Mouse (Mus musculus): ENCODE measurements around the gene Aqp3.

Aqp3 gene

GRCm38 (mm10) chr4:41097871-41098576 lies at the start of gene Aqp3:
TSS of gene Aqp3 (minus strand) at chr4:41098183.
- DNase-seq = peak; percentile 85

- no peak for DNase-seq
Observed at GRCm38 (mm10) chr4:41142601-41143000, 44.6 kb upstream of the Aqp3 start.

- no peak for DNase-seq
Observed at GRCm38 (mm10) chr4:41140174-41140875, 42.3 kb upstream of the Aqp3 start.

GRCm38 (mm10) chr4:41136811-41137210 lies 38.8 kb upstream of the Aqp3 start:
- DNase-seq = peak; percentile 53

- DNase-seq = peak; percentile 63
Observed at GRCm38 (mm10) chr4:41136454-41136805, 38.4 kb upstream of the Aqp3 start.

- DNase-seq = peak; percentile 77
Observed at GRCm38 (mm10) chr4:41135711-41136453, 37.9 kb upstream of the Aqp3 start, which contains the start of gene Ube2r2. TSS of gene Ube2r2 (plus strand) at chr4:41135743.

- peak; percentile 92 for DNase-seq
Observed at GRCm38 (mm10) chr4:41134935-41135710, 37.1 kb upstream of the Aqp3 start.

GRCm38 (mm10) chr4:41133529-41134291 lies 35.7 kb upstream of the Aqp3 start:
- peak; percentile 43 for DNase-seq

- peak; percentile 52 for DNase-seq
Observed at GRCm38 (mm10) chr4:41132471-41132870, 34.5 kb upstream of the Aqp3 start.

GRCm38 (mm10) chr4:41129836-41130235 lies 31.9 kb upstream of the Aqp3 start:
- DNase-seq = peak; percentile 65

- peak; percentile 80 for DNase-seq
Observed at GRCm38 (mm10) chr4:41129406-41129805, 31.4 kb upstream of the Aqp3 start.

GRCm38 (mm10) chr4:41124180-41124951 lies 26.4 kb upstream of the Aqp3 start, which contains the start of gene Nol6:
TSS of gene Nol6 (minus strand) at chr4:41124455.
- peak; percentile 97 for DNase-seq

- peak; percentile 84 for DNase-seq
Observed at GRCm38 (mm10) chr4:41118706-41119292, 20.8 kb upstream of the Aqp3 start.

- no peak for DNase-seq
Observed at GRCm38 (mm10) chr4:41116817-41117216, 18.8 kb upstream of the Aqp3 start.

GRCm38 (mm10) chr4:41115793-41116192 lies 17.8 kb upstream of the Aqp3 start:
- DNase-seq = no peak

GRCm38 (mm10) chr4:41115074-41115473 lies 17.1 kb upstream of the Aqp3 start:
- no peak for DNase-seq

GRCm38 (mm10) chr4:41114358-41115070 lies 16.5 kb upstream of the Aqp3 start:
- DNase-seq = no peak

- DNase-seq = no peak
Observed at GRCm38 (mm10) chr4:41108717-41109425, 10.9 kb upstream of the Aqp3 start.

- DNase-seq = no peak
Observed at GRCm38 (mm10) chr4:41107440-41107839, 9.5 kb upstream of the Aqp3 start.
